Mouse (Mus musculus) T-helper 1 cell (primary cell): ENCODE results near the gene Kcnc3.

Experiments
- in situ Hi-C: fragments of 300-600 bp; cut with MboI, MseI; formaldehyde crosslinking; loops from one replicate; pipeline ENCODE4 v1.15.1; 2025; ENCODE audit warnings: high pct_unique_total_duplicates

Kcnc3 gene

GRCm38 (mm10) chr7:44570989-44571388 is 19.5 kb upstream of the Kcnc3 start:
- in situ Hi-C loops = no loop called here

- in situ Hi-C loops = no loop called here
Measured at GRCm38 (mm10) chr7:44571811-44572210, 18.7 kb upstream of the Kcnc3 start.

DNA sequence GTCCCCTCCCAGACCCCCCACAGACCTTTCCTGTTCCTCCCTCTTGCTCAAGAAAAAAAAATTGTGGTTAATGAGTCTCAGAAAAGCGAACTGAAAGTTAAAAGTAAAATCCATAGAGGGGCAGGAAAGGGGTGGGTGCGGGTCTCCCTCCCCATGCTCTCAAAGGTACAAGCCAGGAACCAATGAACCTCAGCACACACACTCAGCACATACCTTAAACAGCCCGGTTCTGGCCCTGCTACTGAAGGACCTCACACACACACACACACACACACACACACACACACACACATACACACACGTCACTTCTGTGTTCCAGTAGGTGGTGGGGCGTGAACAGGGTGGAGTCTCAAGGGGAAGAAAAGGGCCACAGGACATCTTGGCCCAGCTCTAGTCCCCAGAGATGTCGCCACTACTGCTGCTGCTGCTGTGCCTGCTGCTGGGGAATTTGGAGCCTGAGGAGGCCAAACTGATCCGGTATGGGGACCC is 18.2 kb upstream of the Kcnc3 start, which contains the start of gene Napsa:
TSS of gene Napsa (plus strand) at position 168 of the 489 bp plus-strand sequence.
- in situ Hi-C loops = no loop called here

DNA sequence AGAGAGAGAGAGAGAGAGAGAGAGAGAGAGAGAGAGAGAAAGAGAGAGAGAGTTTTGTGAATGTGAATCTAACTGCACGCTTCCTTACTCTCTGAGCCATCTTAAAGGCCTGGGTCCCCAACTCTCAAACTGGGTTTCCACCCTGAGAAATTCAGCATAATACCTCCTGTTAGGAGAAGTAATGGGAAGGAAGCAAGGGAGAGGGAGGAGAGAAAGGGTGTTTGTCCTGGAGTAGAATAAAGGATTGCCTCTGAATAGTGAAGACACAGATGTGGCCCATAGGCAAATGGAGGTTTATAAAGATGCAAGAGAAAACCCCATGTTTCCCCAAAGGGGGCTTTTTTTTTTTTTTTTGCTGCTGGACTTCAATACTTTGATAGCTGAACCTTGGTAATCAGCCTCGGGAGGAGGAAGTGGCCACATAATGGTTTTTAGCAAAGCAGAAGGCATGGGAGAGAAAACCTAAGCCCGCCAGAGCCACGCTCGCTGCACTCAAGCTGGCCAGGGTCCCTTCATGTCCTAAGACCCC is 17.4 kb upstream of the Kcnc3 start:
- in situ Hi-C loops = no loop called here

GRCm38 (mm10) chr7:44576333-44576844 is 14.1 kb upstream of the Kcnc3 start:
- in situ Hi-C loops = no loop called here

DNA sequence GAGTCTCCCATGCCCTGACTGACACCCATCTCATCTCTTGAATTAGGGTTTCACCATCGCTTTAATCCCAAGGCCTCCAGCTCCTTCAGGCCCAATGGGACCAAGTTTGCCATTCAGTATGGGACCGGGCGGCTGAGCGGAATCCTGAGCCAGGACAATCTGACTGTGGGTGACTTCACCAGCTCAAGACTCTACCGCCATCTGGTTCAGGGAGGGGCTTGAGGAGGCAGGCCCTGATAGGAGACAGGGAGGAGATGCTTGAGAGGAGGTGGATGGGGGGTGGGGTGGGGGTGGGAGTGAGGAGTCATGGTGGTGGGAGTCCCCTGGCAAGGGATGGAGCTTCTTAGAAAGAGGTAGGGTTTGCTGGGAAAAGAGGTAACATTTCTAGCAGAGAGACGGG is 8.8 kb upstream of the Kcnc3 start:
- in situ Hi-C loops = no loop called here

- in situ Hi-C loops = no loop called here
Measured at GRCm38 (mm10) chr7:44582709-44583108, 7.8 kb upstream of the Kcnc3 start.

GRCm38 (mm10) chr7:44583146-44583545 is 7.3 kb upstream of the Kcnc3 start:
- in situ Hi-C loops = no loop called here

DNA sequence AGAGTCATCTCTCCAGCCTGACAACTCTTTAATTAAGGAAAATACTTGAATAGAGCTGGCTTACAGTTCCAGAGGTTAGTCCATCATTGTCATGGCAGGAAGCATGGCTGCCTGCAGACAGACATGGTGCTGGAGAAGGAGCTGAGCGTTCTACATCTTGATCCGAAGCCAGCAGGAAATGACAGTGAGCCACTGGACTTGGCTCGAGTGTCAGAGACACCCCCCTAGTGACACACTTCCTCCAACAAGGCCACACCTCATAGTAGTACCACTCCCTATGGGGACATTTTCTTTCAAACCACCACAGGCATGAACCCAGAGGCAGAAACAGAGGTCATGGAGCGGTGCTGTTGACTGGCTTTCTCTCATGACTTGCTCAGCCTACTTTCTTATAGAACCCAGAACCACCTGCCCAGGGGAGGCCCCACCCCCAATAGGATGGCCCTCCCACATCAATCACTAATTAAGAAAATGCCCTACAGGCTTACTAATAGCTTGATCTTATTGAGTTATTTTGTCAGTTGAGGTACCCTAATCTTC is 6.1 kb upstream of the Kcnc3 start:
- in situ Hi-C loops = no loop called here

- in situ Hi-C loops = no loop called here
Measured at GRCm38 (mm10) chr7:44584921-44585320, 5.5 kb upstream of the Kcnc3 start.

- in situ Hi-C loops = no loop called here
Measured at GRCm38 (mm10) chr7:44585606-44586005, 4.9 kb upstream of the Kcnc3 start.

DNA sequence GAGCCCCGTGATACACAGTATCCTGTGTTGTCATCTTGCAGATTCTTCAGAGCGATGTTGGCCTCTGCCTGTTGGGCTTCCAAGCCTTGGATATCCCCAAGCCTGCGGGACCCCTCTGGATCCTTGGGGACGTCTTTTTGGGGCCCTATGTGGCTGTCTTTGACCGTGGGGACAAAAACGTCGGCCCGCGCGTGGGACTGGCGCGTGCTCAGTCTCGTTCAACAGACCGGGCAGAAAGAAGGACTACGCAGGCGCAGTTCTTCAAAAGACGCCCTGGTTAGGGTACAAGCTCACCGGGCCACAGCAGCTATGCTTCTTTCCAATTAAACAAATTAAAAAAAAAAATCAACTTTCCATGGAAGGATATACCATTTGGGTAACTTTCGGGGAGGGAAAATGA is 3.9 kb upstream of the Kcnc3 start:
- in situ Hi-C loops = no loop called here

- in situ Hi-C loops = no loop called here
Measured at GRCm38 (mm10) chr7:44586930-44587329, 3.5 kb upstream of the Kcnc3 start.

DNA sequence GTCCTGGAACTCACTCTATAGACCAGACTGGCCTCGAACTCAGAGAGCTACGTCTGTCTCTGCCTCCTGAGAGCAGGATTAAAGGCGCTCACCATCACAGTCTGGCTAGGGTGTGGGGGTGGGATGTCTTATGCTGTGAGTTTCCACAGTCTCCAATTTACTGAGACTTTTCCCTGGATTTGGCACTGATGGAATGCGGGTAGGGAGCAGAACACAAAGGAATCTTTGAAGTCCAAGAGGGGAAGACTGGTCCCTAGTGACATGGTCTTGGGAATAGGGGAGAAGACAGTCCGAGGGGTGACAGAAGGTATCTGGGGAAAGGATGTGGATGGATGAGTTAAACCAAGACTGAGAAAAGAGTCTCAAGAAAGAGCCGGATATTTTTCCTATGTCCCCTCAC is 2.8 kb upstream of the Kcnc3 start:
- in situ Hi-C loops = no loop called here

- in situ Hi-C loops = no loop called here
Measured at GRCm38 (mm10) chr7:44588338-44588737, 2.1 kb upstream of the Kcnc3 start.

GRCm38 (mm10) chr7:44589149-44589548 is 1.3 kb upstream of the Kcnc3 start:
- in situ Hi-C loops = no loop called here

DNA sequence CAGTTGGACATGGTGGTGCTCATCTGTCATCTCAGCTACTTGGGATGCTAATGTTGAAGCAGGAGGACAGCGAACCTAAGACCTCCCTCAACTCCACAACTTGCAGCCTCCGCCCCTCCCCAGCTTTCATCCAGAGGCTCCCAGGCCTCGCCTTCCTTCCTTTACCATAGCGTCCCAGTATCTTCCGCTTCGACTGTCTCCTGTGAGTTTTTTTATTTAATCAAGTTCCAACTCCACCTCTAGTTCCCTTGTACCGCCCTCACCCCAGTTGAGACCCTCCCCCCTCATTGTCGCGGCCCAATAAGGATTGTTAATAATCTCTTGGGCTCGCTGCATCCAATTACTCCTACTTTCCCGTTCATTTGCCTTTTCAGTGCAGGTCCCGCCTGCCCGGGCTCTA is 518 bp upstream of the Kcnc3 start:
- in situ Hi-C loops = no loop called here

GRCm38 (mm10) chr7:44591348-44592116 is 1.1 kb downstream of the Kcnc3 start:
- in situ Hi-C loops = no loop called here

DNA sequence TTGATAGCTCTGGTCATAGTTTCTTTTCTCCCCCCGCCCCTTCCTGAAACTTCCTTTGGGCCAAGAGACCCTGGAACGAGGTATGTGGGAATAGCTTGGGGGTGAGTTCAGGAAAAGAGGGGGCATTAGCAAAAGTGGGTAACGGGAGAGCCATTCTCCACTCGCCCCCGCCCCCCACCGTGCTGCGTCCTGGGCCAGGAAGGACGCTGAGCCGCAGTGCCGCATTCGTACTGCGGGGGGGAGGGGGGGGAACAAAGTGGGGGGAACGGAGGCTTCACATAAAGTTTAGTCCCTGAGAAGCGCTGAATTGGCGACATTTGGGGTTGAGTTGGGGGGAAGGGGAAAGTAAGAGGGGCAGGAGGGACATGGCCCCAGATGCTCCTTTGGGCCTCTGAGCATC is 2.6 kb downstream of the Kcnc3 start:
- in situ Hi-C loops = no loop called here

GRCm38 (mm10) chr7:44593775-44594174 is 3.3 kb downstream of the Kcnc3 start:
- in situ Hi-C loops = no loop called here

GRCm38 (mm10) chr7:44594291-44594690 is 3.8 kb downstream of the Kcnc3 start:
- in situ Hi-C loops = no loop called here

DNA sequence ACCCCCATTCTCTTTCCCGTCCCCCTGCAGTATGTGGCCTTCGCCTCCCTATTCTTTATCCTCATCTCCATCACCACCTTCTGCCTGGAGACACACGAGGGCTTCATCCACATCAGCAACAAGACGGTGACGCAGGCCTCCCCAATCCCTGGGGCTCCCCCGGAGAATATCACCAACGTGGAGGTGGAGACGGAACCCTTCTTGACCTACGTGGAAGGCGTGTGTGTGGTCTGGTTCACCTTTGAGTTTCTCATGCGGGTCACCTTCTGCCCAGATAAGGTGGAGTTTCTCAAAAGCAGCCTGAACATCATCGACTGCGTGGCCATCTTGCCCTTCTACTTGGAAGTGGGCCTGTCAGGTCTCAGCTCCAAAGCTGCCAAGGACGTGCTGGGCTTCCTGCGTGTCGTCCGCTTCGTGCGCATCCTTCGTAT is 4.7 kb downstream of the Kcnc3 start:
- in situ Hi-C loops = no loop called here

- in situ Hi-C loops = no loop called here
Measured at GRCm38 (mm10) chr7:44596051-44596450, 5.6 kb downstream of the Kcnc3 start.
